Mouse (Mus musculus) MEL (cell line): Measurements from ENCODE around the gene Dhrs7. TPM values are rescaled to one million over a fixed set of nuclear protein-coding genes. Genes with fewer than 3 reads are reported as not detected.

ENCODE experiments used
- DNase-seq: peaks from one replicate; pipeline ENCODE4 v3.0.0; 2011; ENCODE audit warnings: low read depth, low spot score
- H3K27ac ChIP-seq: 2 replicates; pipeline ENCODE4 v1.5.1; 2012; ENCODE audit warnings: low read depth, mild to moderate bottlenecking, control low read depth, low read length, moderate library complexity; ENCODE audit not compliant: control insufficient read depth
- H3K27me3 ChIP-seq, 2 experiments: fragments of 150-350 bp in 1 of 2; sonication (generic) in 1 of 2; 2 replicates each; pipeline ENCODE4 v1.6.1; 2012; ENCODE audit warnings: low read length in 2 of 2, mild to moderate bottlenecking in 2 of 2, improper control_type of control experiment in 1 of 2, moderate library complexity in 1 of 2; ENCODE audit not compliant: insufficient read depth in 2 of 2, control insufficient read depth in 1 of 2
- H3K36me3 ChIP-seq, 2 experiments: 2 replicates each; pipeline ENCODE4 v1.6.1; 2012 to 2014; ENCODE audit warnings: low read length in 2 of 2, improper control_type of control experiment in 1 of 2, inconsistent platforms in 1 of 2, mild to moderate bottlenecking in 1 of 2; ENCODE audit not compliant: insufficient read depth in 2 of 2, control insufficient read depth in 1 of 2
- H3K4me1 ChIP-seq, 2 experiments: fragments of 150-350 bp in 1 of 2; sonication (generic) in 1 of 2; 2 replicates each; pipeline ENCODE4 v1.6.1; 2012; ENCODE audit warnings: low read length in 2 of 2, improper control_type of control experiment in 1 of 2, mild to moderate bottlenecking in 1 of 2; ENCODE audit not compliant: insufficient read depth in 2 of 2, control insufficient read depth in 1 of 2
- H3K4me3 ChIP-seq, 2 experiments: fragments of 150-350 bp in 1 of 2; sonication (generic) in 1 of 2; 2 replicates each; pipeline ENCODE4 v1.5.1; 2012; ENCODE audit warnings: low read depth in 2 of 2, low read length in 2 of 2, mild to moderate bottlenecking in 2 of 2, moderate library complexity in 2 of 2, control low read depth in 1 of 2, improper control_type of control experiment in 1 of 2; ENCODE audit not compliant: control insufficient read depth in 1 of 2, insufficient read depth in 1 of 2
- H3K79me2 ChIP-seq: 2 replicates; pipeline ENCODE4 v1.6.1; 2012; ENCODE audit warnings: mild to moderate bottlenecking, low read length, moderate library complexity; ENCODE audit not compliant: control insufficient read depth, poor library complexity, insufficient read depth
- H3K9ac ChIP-seq: 2 replicates; pipeline ENCODE4 v1.6.1; 2012; ENCODE audit warnings: low read depth, mild to moderate bottlenecking, control low read depth, low read length, moderate library complexity; ENCODE audit not compliant: control insufficient read depth, poor library complexity, severe bottlenecking
- H3K9me3 ChIP-seq: fragments of 150-350 bp; sonication (generic); replicated peaks from 2 replicates; pipeline ENCODE4 v1.6.1; 2012; ENCODE audit warnings: mild to moderate bottlenecking, low read length, improper control_type of control experiment, moderate library complexity; ENCODE audit not compliant: insufficient read depth
- BHLHE40 ChIP-seq: IDR thresholded peaks from 2 replicates; pipeline ENCODE4 v1.6.1; 2012; ENCODE audit warnings: low read depth, mild to moderate bottlenecking, inconsistent platforms, low read length, improper control_type of control experiment, borderline replicate concordance
- CHD1 ChIP-seq: IDR thresholded peaks from 2 replicates; pipeline ENCODE4 v1.6.1; 2012; ENCODE audit warnings: low read depth, mild to moderate bottlenecking, inconsistent platforms, low read length, improper control_type of control experiment
- CHD2 ChIP-seq: IDR thresholded peaks from 2 replicates; pipeline ENCODE4 v1.6.1; 2011; ENCODE audit warnings: low read length, improper control_type of control experiment
- CTCF ChIP-seq, 3 experiments: IDR thresholded peaks in 2 of 3; conservative IDR thresholded peaks in 1 of 3; 2 replicates each; pipeline ENCODE4 v1.5.1; 2011 to 2012; ENCODE audit warnings: low read length in 3 of 3, low read depth in 2 of 3, mild to moderate bottlenecking in 2 of 3, improper control_type of control experiment in 1 of 3, inconsistent platforms in 1 of 3, mixed read lengths in 1 of 3, moderate library complexity in 1 of 3; ENCODE audit not compliant: control insufficient read depth in 1 of 3, insufficient read depth in 1 of 3, poor library complexity in 1 of 3, severe bottlenecking in 1 of 3
- E2F4 ChIP-seq: IDR thresholded peaks from 2 replicates; pipeline ENCODE4 v1.6.1; 2011; ENCODE audit warnings: low read depth, low read length, improper control_type of control experiment, borderline replicate concordance
- ELF1 ChIP-seq: IDR thresholded peaks from 2 replicates; pipeline ENCODE4 v1.6.1; 2014; ENCODE audit warnings: low read depth, mild to moderate bottlenecking, inconsistent platforms, low read length, improper control_type of control experiment, moderate library complexity
- ETS1 ChIP-seq: IDR thresholded peaks from 2 replicates; pipeline ENCODE4 v1.6.1; 2012; ENCODE audit warnings: low read depth, mild to moderate bottlenecking, inconsistent platforms, low read length, improper control_type of control experiment, moderate library complexity
- GABPA ChIP-seq: IDR thresholded peaks from 2 replicates; pipeline ENCODE4 v1.6.1; 2012; ENCODE audit warnings: low read depth, mild to moderate bottlenecking, inconsistent platforms, low read length, improper control_type of control experiment, moderate library complexity
- GATA1 ChIP-seq: IDR thresholded peaks from 2 replicates; pipeline ENCODE4 v1.6.1; 2011; ENCODE audit warnings: low read depth, low read length, improper control_type of control experiment
- HCFC1 ChIP-seq: IDR thresholded peaks from 2 replicates; pipeline ENCODE4 v1.6.1; 2012; ENCODE audit warnings: low read depth, mild to moderate bottlenecking, inconsistent platforms, low read length, improper control_type of control experiment, moderate library complexity
- JUND ChIP-seq: IDR thresholded peaks from 2 replicates; pipeline ENCODE4 v1.6.1; 2011; ENCODE audit warnings: low read depth, mild to moderate bottlenecking, improper control_type of control experiment, low read length
- MAZ ChIP-seq: IDR thresholded peaks from 2 replicates; pipeline ENCODE4 v1.6.1; 2012; ENCODE audit warnings: low read depth, mild to moderate bottlenecking, inconsistent platforms, low read length, improper control_type of control experiment
- MXI1 ChIP-seq: IDR thresholded peaks from 2 replicates; pipeline ENCODE4 v1.6.1; 2011; ENCODE audit warnings: mild to moderate bottlenecking, low read depth, low read length, improper control_type of control experiment
- NELFE ChIP-seq: IDR thresholded peaks from 2 replicates; pipeline ENCODE4 v1.6.1; 2011; ENCODE audit warnings: low read depth, low read length, improper control_type of control experiment
- POLR2A ChIP-seq, 2 experiments: IDR thresholded peaks; 2 replicates each; pipeline ENCODE4 v1.6.1; 2011 to 2012; ENCODE audit warnings: low read length in 2 of 2, mild to moderate bottlenecking in 2 of 2, control low read depth in 1 of 2, improper control_type of control experiment in 1 of 2, low read depth in 1 of 2, moderate library complexity in 1 of 2; ENCODE audit not compliant: control insufficient read depth in 1 of 2, insufficient read depth in 1 of 2, poor library complexity in 1 of 2
- POLR2AphosphoS2 ChIP-seq: IDR thresholded peaks from 2 replicates; pipeline ENCODE4 v1.6.1; 2011; ENCODE audit warnings: low read length, improper control_type of control experiment
- POLR2AphosphoS5 ChIP-seq: IDR thresholded peaks from 2 replicates; pipeline ENCODE4 v1.6.1; 2012; ENCODE audit warnings: low read depth, borderline replicate concordance, mild to moderate bottlenecking, inconsistent platforms, low read length, moderate library complexity, mixed read lengths
- RAD21 ChIP-seq: IDR thresholded peaks from 2 replicates; pipeline ENCODE4 v1.6.1; 2011; ENCODE audit warnings: mild to moderate bottlenecking, low read depth, low read length, improper control_type of control experiment
- RCOR1 ChIP-seq: IDR thresholded peaks from 2 replicates; pipeline ENCODE4 v1.6.1; 2012; ENCODE audit warnings: low read depth, mild to moderate bottlenecking, inconsistent platforms, low read length, improper control_type of control experiment
- SMC3 ChIP-seq: IDR thresholded peaks from 2 replicates; pipeline ENCODE4 v1.6.1; 2011; ENCODE audit warnings: low read depth, low read length, improper control_type of control experiment
- TAL1 ChIP-seq: IDR thresholded peaks from 2 replicates; pipeline ENCODE4 v1.6.1; 2012; ENCODE audit warnings: mild to moderate bottlenecking, inconsistent platforms, low read length, moderate library complexity, mixed read lengths
- TBP ChIP-seq: IDR thresholded peaks from 2 replicates; pipeline ENCODE4 v1.8.0; 2011; ENCODE audit warnings: low read depth, low read length, improper control_type of control experiment
- USF2 ChIP-seq, 2 experiments: IDR thresholded peaks; 2 replicates each; pipeline ENCODE4 v1.6.1; 2011 to 2012; ENCODE audit warnings: improper control_type of control experiment in 2 of 2, low read length in 2 of 2, borderline replicate concordance in 1 of 2, inconsistent platforms in 1 of 2, low read depth in 1 of 2, mild to moderate bottlenecking in 1 of 2; ENCODE audit not compliant: insufficient read depth in 1 of 2
- ZKSCAN1 ChIP-seq: IDR thresholded peaks from 2 replicates; pipeline ENCODE4 v1.6.1; 2012; ENCODE audit warnings: low read depth, mild to moderate bottlenecking, inconsistent platforms, low read length, improper control_type of control experiment, moderate library complexity
- ZMIZ1 ChIP-seq: IDR thresholded peaks from 2 replicates; pipeline ENCODE4 v1.6.1; 2012; ENCODE audit warnings: low read depth, mild to moderate bottlenecking, inconsistent platforms, low read length, improper control_type of control experiment, moderate library complexity
- ZNF384 ChIP-seq: IDR thresholded peaks from 2 replicates; pipeline ENCODE4 v1.6.1; 2012; ENCODE audit warnings: low read depth, mild to moderate bottlenecking, inconsistent platforms, low read length, improper control_type of control experiment
- polyA plus RNA-seq, 2 experiments: library from polyadenylated mRNA; stranded (reverse) in 1 of 2; unstranded in 1 of 2; fragments of >175 nt in 1 of 2; fragments of >200 nt in 1 of 2; gene quantifications; 2 replicates each; pipeline versions ENCODE4 v1.2.1 to v1.2.4; 2012; ENCODE audit warnings: low replicate concordance in 2 of 2, low read depth in 1 of 2; ENCODE audit not compliant: insufficient read length in 2 of 2, insufficient read depth in 1 of 2, missing spikeins in 1 of 2
- total RNA-seq: library from RNA; depleted of rRNA; stranded (reverse); fragments of 300-350 nt; gene quantifications from 2 replicates; pipeline ENCODE4 v1.2.3, GENCODE M21; 2012

Dhrs7 gene
- total and polyA plus RNA-seq, 3 experiments, result 11.6 to 14.9 TPM; not detected in 1

DNA sequence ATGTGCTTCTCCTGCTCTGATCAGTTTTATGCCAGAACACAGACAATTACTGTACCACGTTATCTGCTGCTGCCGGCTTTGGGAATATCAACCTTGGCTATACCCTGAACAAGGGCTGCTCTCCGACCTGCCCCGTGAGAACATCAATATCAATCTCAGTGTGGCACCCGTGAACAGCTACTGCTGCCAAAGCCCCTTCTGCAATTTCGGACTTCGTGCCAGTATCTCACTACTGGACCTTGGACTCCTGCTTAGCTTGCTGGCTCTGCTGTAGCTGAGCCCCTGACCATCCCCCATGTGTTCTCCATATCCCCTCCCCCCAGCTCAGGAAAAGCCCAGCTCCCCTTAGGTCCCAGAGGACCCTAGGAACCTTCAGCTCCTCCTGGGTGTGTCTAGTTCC, 43.9 kb downstream of the Dhrs7 start:
- Histone ChIP-seq H3K79me2 (no peaks in the 10 kb centered on the region), H3K4me1 (peaks cover 0 to 14% of the 10 kb centered on the region in 2 experiments; a peak in 2 of 4 replicates), H3K4me3 (no peak overlapping the region)
- no peak for DNase-seq
- TF ChIP-seq ZNF384 (no peak), ELF1 (no peak), HCFC1 (no peak), CHD2 (no peak), ETS1 (no peak), POLR2AphosphoS5 (no peak), MXI1 (no peak), POLR2A (IDR thresholded peaks at IDR 0.05; ENCODE audit: control insufficient read depth in 1 of 2, insufficient read depth in 1 of 2, low read depth in 1 of 2, low read length in 2 of 2, poor library complexity in 1 of 2) (no peak), E2F4 (no peak), CTCF (IDR thresholded peaks at IDR 0.05 in 2 of 3, conservative IDR thresholded peaks at IDR 0.05 in 1 of 3; ENCODE audit: control insufficient read depth in 1 of 3, insufficient read depth in 1 of 3, low read depth in 2 of 3, low read length in 3 of 3, poor library complexity in 1 of 3, severe bottlenecking in 1 of 3) (no peak), BHLHE40 (no peak)
- TF ChIP-seq, all 39 proteins: peak for 0
- Histone ChIP-seq H3K36me3 (peaks cover 0 to 11% of the 10 kb centered on the region in 2 experiments; a peak in 2 of 4 replicates), H3K9me3 (no peaks in the 10 kb centered on the region), H3K9ac (no peak overlapping the region), H3K27me3 (no peaks in the 10 kb centered on the region), H3K27ac (no peak overlapping the region)

DNA sequence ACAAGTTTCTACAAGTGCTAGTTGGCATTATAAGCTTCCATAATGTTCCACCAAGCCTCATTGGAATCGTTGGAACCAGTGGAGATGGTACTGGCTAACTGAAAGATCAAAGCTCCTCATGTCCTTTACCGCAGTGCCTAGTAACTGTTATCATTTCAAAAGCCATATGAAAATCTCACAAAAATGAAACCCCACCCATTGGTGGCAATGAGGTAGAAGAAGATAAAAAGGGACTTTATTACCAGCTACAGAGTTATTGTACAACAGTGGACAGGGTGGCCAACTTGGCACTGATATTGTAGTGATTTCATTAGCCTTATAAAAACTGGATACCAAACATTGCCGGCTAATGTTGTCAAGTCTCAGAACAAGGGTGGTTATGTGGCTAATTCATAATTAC, 52.7 kb downstream of the Dhrs7 start:
- no peak overlapping the region for H3K9ac ChIP-seq
- no peak overlapping the region for H3K4me3 ChIP-seq
- H3K27me3 ChIP-seq, result no peaks in the 10 kb centered on the region
- no peak for DNase-seq
- no peaks in the 10 kb centered on the region for H3K9me3 ChIP-seq
- no peaks in the 10 kb centered on the region for H3K79me2 ChIP-seq
- H3K4me1 ChIP-seq, result no peaks in the 10 kb centered on the region
- TF ChIP-seq SMC3 (no peak), BHLHE40 (no peak), CHD1 (no peak), GABPA (no peak), USF2 (IDR thresholded peaks at IDR 0.05; ENCODE audit: borderline replicate concordance in 1 of 2, insufficient read depth in 1 of 2, low read depth in 1 of 2, low read length in 2 of 2) (no peak), JUND (no peak), TBP (no peak), GATA1 (no peak), RCOR1 (no peak), NELFE (no peak), POLR2AphosphoS2 (no peak), RAD21 (no peak), ZMIZ1 (no peak), MAZ (no peak), TAL1 (no peak), ETS1 (no peak), ZKSCAN1 (no peak)
- H3K27ac ChIP-seq, result no peak overlapping the region
- H3K36me3 ChIP-seq, result no peaks in the 10 kb centered on the region
